Mouse (Mus musculus): Measurements from ENCODE around the gene Hist1h3b.

DNA sequence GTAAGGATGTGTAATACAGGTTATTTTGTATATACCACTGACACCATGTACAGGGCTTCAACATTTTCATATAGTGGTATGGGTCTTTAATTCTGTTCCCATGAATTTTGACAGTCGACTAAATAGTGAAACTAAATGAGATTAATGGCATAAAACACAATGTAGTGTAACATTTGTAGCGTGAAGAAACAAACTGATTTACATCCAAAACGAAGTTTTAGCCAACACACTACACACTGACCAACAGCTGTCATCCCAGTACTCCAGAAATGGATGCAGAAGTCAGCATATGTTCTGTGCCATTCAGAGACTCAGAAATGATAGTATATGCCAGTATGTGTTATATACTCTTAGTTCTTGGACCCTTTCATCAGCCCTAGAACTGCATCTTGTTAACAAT, 5.9 kb downstream of the Hist1h3b start:
- TF ChIP-seq CTCF (IDR thresholded peaks at IDR 0.05) (no peak), EP300 (IDR thresholded peaks at IDR 0.05) (no peak)

Measured in lung, postnatal 0 days (tissue).